Comparison of ENCODE assay signal across 30 mouse cellular contexts in the genomic region with DNA sequence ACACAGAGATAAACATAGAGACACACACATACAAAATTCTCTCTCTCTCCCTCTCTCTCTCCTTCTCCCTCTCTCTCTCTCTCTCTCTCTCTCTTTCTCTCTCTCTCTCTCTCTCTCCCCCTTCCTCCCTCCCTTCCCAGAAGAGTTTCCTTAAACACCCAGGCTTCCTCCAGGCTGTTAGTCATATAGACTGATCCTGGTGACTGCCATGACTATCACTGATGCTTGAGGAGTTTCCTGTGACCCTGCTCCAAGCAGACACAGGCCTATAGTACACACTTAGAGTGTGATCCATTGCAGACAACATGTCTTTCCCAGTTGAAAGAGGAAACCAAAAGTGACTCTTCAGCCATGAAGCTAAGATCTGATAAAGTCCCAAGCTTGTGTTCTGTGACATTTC. TPM values are rescaled to one million over a fixed set of nuclear protein-coding genes. Genes with fewer than 3 reads are reported as not detected.
"Had no signal": no experiment of that assay in that cellular context is flagged by ENCODE, and none has a peak within 500 bp of the region (broad histone marks: within the 10 kb centered on the region; RNA-seq: fewer than 3 reads in every experiment).

No protein-coding gene starts in this region.

- ATAC-seq: liver, embryonic 12.5 days; liver, postnatal 0 days; lung, postnatal 0 days; midbrain, embryonic 13.5 days; midbrain, embryonic 15.5 days had no signal

- H3K4me2 ChIP-seq: limb, embryonic 12.5 days; limb, embryonic 13.5 days; limb, embryonic 15.5 days; liver, embryonic 11.5 days; liver, embryonic 12.5 days; liver, embryonic 13.5 days; liver, embryonic 15.5 days; lung, embryonic 14.5 days; lung, embryonic 15.5 days; midbrain, embryonic 12.5 days; midbrain, embryonic 13.5 days; midbrain, embryonic 15.5 days; neural tube, embryonic 12.5 days; neural tube, embryonic 13.5 days had no signal

- DNase-seq: left cerebral cortex, postnatal 4 days; liver; liver, embryonic 13.5 days; liver, postnatal 0 days; lung, adult 18-20 months; lung, adult 2 months; lung, embryonic 14.5 days; lung, postnatal 10 days; lung, postnatal 14 days; lung, postnatal 36 days; lung, postnatal 4 days; midbrain, embryonic 14.5 days had no signal

- H3K9ac ChIP-seq: limb, embryonic 12.5 days; limb, embryonic 13.5 days; limb, embryonic 15.5 days; liver, embryonic 12.5 days; liver, embryonic 13.5 days; liver, embryonic 14.5 days; liver, embryonic 15.5 days; liver, postnatal 0 days; lung, embryonic 14.5 days; lung, embryonic 15.5 days; midbrain, embryonic 12.5 days; midbrain, embryonic 13.5 days; midbrain, embryonic 15.5 days; neural tube, embryonic 12.5 days; neural tube, embryonic 13.5 days had no signal

- H3K36me3 ChIP-seq: limb, embryonic 12.5 days; limb, embryonic 13.5 days; limb, embryonic 15.5 days; liver, embryonic 12.5 days; liver, embryonic 13.5 days; liver, embryonic 15.5 days; lung, embryonic 15.5 days; midbrain, embryonic 10.5 days; midbrain, embryonic 12.5 days; midbrain, embryonic 13.5 days; midbrain, embryonic 15.5 days; neural tube, embryonic 12.5 days; neural tube, embryonic 13.5 days had no signal

- H3K4me1 ChIP-seq: limb, embryonic 12.5 days; liver, embryonic 12.5 days; liver, embryonic 13.5 days; liver, embryonic 15.5 days; megakaryocyte, embryonic 14.5 days; midbrain, embryonic 10.5 days; midbrain, embryonic 12.5 days; midbrain, embryonic 13.5 days; midbrain, embryonic 15.5 days; neural tube, embryonic 12.5 days; neural tube, embryonic 13.5 days had no signal

- H3K4me3 ChIP-seq: limb, embryonic 12.5 days; limb, embryonic 13.5 days; limb, embryonic 15.5 days; liver, embryonic 12.5 days; liver, embryonic 13.5 days; liver, embryonic 15.5 days; lung, embryonic 15.5 days; megakaryocyte, embryonic 14.5 days; midbrain, embryonic 10.5 days; midbrain, embryonic 12.5 days; midbrain, embryonic 13.5 days; midbrain, embryonic 15.5 days; myocyte; neural tube, embryonic 12.5 days; neural tube, embryonic 13.5 days had no signal

- H3K27ac ChIP-seq: limb, embryonic 12.5 days; limb, embryonic 13.5 days; limb, embryonic 15.5 days; liver, embryonic 12.5 days; liver, embryonic 13.5 days; liver, embryonic 14.5 days; liver, embryonic 15.5 days; lung, embryonic 15.5 days; macrophage; midbrain, embryonic 10.5 days; midbrain, embryonic 12.5 days; midbrain, embryonic 13.5 days; midbrain, embryonic 15.5 days; neural tube, embryonic 12.5 days; neural tube, embryonic 13.5 days had no signal

- H3K9me3 ChIP-seq: limb, embryonic 12.5 days; limb, embryonic 13.5 days; limb, embryonic 15.5 days; liver, embryonic 12.5 days; liver, embryonic 13.5 days; liver, embryonic 15.5 days; lung, embryonic 15.5 days; megakaryocyte, embryonic 14.5 days; midbrain, embryonic 10.5 days; midbrain, embryonic 12.5 days; midbrain, embryonic 13.5 days; midbrain, embryonic 15.5 days; neural tube, embryonic 12.5 days; neural tube, embryonic 13.5 days had no signal

- H3K27me3 ChIP-seq: limb, embryonic 12.5 days; limb, embryonic 13.5 days; limb, embryonic 15.5 days; liver, embryonic 12.5 days; liver, embryonic 13.5 days; liver, embryonic 15.5 days; lung, embryonic 15.5 days; megakaryocyte, embryonic 14.5 days; midbrain, embryonic 12.5 days; midbrain, embryonic 13.5 days; midbrain, embryonic 15.5 days; neural tube, embryonic 12.5 days; neural tube, embryonic 13.5 days had no signal

RNA-seq across cellular contexts. Expression of a gene that starts 9.1 kb away (rescaled TPM):
- polyA plus RNA-seq: macrophage had no signal
